Mouse (Mus musculus) hindbrain, embryonic 12.5 days (tissue): ENCODE data around the gene Adat3. TPM values are rescaled to one million over a fixed set of nuclear protein-coding genes. Genes with fewer than 3 reads are reported as not detected.
A peak's percentile ranks its signal among the peaks of the same experiment; 100 is the strongest.
"Not testable (repeated sequence)": the region's sequence is repeated elsewhere in the genome, so short reads cannot be mapped to it uniquely, and the experiment has no call there.

Experiments used
- ATAC-seq: fragments of 200-750 bp; cut with Nextera tagmentation; 2 replicates; pipeline ENCODE4 v1.8.0; 2017; ENCODE audit warnings: moderate TSS enrichment; ENCODE audit not compliant: low FRiP score
- H3K27ac ChIP-seq: fragments of 300-500 bp; sonication (generic); 2 replicates; pipeline ENCODE4 v1.5.1; 2016; ENCODE audit warnings: mild to moderate bottlenecking
- H3K27me3 ChIP-seq: fragments of 300-500 bp; sonication (generic); 2 replicates; pipeline ENCODE4 v1.6.1; 2016; ENCODE audit warnings: mild to moderate bottlenecking
- H3K36me3 ChIP-seq: fragments of 300-500 bp; sonication (generic); 2 replicates; pipeline ENCODE4 v1.6.1; 2016; ENCODE audit warnings: mild to moderate bottlenecking
- H3K4me1 ChIP-seq: fragments of 300-500 bp; sonication (generic); 2 replicates; pipeline ENCODE4 v1.6.1; 2016
- H3K4me2 ChIP-seq: fragments of 300-500 bp; sonication (generic); replicated peaks from 2 replicates; pipeline ENCODE4 v1.6.1; 2016; ENCODE audit warnings: mild to moderate bottlenecking
- H3K4me3 ChIP-seq: fragments of 300-500 bp; sonication (generic); 2 replicates; pipeline ENCODE4 v1.5.1; 2016; ENCODE audit warnings: mild to moderate bottlenecking
- H3K9ac ChIP-seq: fragments of 300-500 bp; sonication (generic); 2 replicates; pipeline ENCODE4 v1.6.1; 2016; ENCODE audit warnings: mild to moderate bottlenecking, moderate library complexity
- H3K9me3 ChIP-seq: fragments of 300-500 bp; sonication (generic); replicated peaks from 2 replicates; pipeline ENCODE4 v1.6.1; 2016; ENCODE audit warnings: mild to moderate bottlenecking
- WGBS: fragments of 180-500 bp; shearing (Covaris S2); methylation state at CpG from one replicate; pipeline ENCODE4 v1.1.7; 2016; 5-methylcytosine and 5-hydroxymethylcytosine counted together
- polyA plus RNA-seq: library from polyadenylated mRNA; unstranded; fragments of >200 nt; fragmentation: Nextera tagmentation; extraction: Ambion mirVana; gene quantifications from 2 replicates; pipeline ENCODE4 v1.2.1, GENCODE M21; 2016

The Adat3 gene
- polyA plus RNA-seq, 1 experiment from 2014 or later: 5.5 TPM

GRCm38 (mm10) chr10:80605721-80606120 lies 3.0 kb downstream of the Adat3 start, which contains the start of gene Gm49322:
Gene Gm49322 (plus strand): TSS chr10:80606021.
- ATAC-seq, H3K27me3 ChIP-seq, H3K4me2 ChIP-seq, H3K9ac ChIP-seq, H3K9me3 ChIP-seq, H3K27ac ChIP-seq: not testable (repeated sequence)
- Histone ChIP-seq H3K4me1 (peaks cover 20% of the 10 kb centered on the region), H3K36me3 (peaks cover 40% of the 10 kb centered on the region), H3K4me3 (peak within 1 kb of the TSS; percentile 3; the same call in 1 of the 2 replicates)
- 89% methylated on average over 4 of the region's 4 CpGs for WGBS

DNA sequence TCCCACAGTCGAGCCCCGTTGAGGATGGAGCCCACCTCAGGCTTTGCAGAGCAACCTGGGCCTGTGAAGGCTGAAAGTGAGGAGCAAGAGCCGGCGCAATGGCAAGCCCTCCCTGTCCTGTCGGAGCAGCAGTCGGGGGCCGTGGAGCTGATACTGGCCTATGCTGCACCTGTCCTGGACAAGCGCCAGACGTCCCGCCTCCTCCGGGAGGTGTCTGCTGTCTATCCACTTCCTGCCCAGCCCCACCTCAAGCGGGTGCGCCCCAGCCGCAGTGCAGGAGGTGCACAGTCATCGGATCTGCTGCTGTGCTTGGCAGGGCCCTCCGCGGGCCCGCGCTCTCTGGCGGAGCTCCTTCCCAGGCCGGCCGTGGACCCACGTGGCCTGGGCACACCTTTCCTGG lies 3.6 kb downstream of the Adat3 start:
- WGBS: 93% methylated on average over 23 of the region's 23 CpGs
- Histone ChIP-seq H3K4me3 (peak overlapping the region; percentile 3; the same call in 1 of the 2 replicates), H3K36me3 (peaks cover 40% of the 10 kb centered on the region), H3K9ac (no peak overlapping the region), H3K27ac (no peak overlapping the region), H3K27me3 (no peaks in the 10 kb centered on the region), H3K4me2 (no peak overlapping the region), H3K9me3 (no peaks in the 10 kb centered on the region), H3K4me1 (peaks cover 20% of the 10 kb centered on the region)
- ATAC-seq: no peak

GRCm38 (mm10) chr10:80606737-80607350 lies 4.2 kb downstream of the Adat3 start:
- H3K27ac ChIP-seq: no peak overlapping the region
- H3K4me1 ChIP-seq: peaks cover 20% of the 10 kb centered on the region
- peak overlapping the region; percentile 3; the same call in 1 of the 2 replicates for H3K4me3 ChIP-seq
- peaks cover 41% of the 10 kb centered on the region for H3K36me3 ChIP-seq
- 94% methylated on average over 34 of the region's 34 CpGs for WGBS
- ATAC-seq: no peak
- H3K27me3 ChIP-seq: no peaks in the 10 kb centered on the region
- no peaks in the 10 kb centered on the region for H3K9me3 ChIP-seq
- H3K9ac ChIP-seq: no peak overlapping the region
- H3K4me2 ChIP-seq: no peak overlapping the region

DNA sequence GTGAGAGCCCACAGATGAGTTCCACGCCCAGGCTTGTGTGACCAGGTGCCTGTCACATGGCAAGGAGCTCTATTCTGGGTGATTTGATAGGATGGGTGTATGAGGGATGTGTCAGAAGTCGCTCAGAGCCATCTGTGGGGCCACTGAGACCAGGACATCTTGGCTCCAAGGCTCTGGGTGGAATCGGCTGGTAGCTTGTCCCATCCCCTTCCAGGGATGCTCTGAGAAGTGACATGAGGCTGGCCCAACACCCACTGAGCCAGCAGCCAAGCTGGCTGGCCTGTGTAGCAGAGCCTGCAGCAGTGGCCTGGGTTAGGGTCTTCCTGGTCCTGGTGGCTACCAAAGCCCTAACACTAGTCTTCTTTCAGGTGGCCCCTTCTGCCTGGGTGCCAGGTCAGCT lies 5.8 kb downstream of the Adat3 start:
- ATAC-seq: no peak
- H3K9me3 ChIP-seq: no peaks in the 10 kb centered on the region
- H3K4me2 ChIP-seq: no peak overlapping the region
- H3K36me3 ChIP-seq: peaks cover 51% of the 10 kb centered on the region
- 93% methylated on average over 3 of the region's 3 CpGs for WGBS
- H3K4me1 ChIP-seq: peaks cover 14% of the 10 kb centered on the region
- H3K27me3 ChIP-seq: no peaks in the 10 kb centered on the region
- H3K27ac ChIP-seq: no peak overlapping the region
- peak overlapping the region; percentile 14; the same call in 1 of the 2 replicates for H3K9ac ChIP-seq
- no peak overlapping the region for H3K4me3 ChIP-seq

DNA sequence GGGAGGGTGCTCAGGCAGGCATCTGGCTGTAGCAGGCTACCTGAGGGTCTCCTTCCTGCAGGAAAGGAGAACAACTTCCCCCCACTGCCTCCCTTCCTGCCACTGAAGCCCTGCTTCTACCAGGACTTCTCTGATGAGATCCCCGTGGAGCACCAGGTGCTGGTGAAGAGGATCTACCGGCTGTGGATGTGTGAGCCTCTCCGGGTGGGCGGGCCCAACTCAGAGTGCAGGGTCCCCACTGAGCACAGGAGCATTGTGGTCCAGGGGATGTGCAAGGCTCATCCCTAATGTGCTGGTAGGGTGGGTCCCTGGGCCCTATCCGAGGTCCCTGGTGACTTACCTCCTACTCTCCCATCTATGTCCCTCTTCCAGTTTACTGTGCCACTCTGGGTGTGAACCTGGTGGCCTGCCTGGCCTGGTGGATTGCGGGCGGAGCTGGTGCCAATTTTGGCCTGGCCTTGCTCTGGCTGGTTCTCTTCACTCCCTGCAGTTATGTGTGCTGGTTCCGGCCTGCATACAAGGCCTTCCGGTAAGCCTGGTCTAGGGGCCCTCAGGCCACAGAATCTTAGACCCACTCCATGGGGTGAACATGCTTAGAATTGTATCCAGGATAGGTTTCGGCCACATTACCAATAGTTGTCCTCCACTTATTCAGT lies 6.7 kb downstream of the Adat3 start:
- ATAC-seq: no peak
- Histone ChIP-seq H3K27ac (no peak overlapping the region), H3K36me3 (peaks cover 59% of the 10 kb centered on the region), H3K4me2 (no peak overlapping the region), H3K4me3 (no peak overlapping the region), H3K9me3 (no peaks in the 10 kb centered on the region), H3K27me3 (no peaks in the 10 kb centered on the region), H3K4me1 (peaks cover 5% of the 10 kb centered on the region; the same call in 1 of the 2 replicates), H3K9ac (no peak overlapping the region)
- 88% methylated on average over 10 of the region's 10 CpGs for WGBS

- H3K9ac ChIP-seq: no peak overlapping the region; the same call in 1 of the 2 replicates
- H3K27ac ChIP-seq: no peak overlapping the region
- no peaks in the 10 kb centered on the region for H3K9me3 ChIP-seq
- H3K4me3 ChIP-seq: no peak overlapping the region
- peaks cover 68% of the 10 kb centered on the region for H3K36me3 ChIP-seq
- H3K4me1 ChIP-seq: no peaks in the 10 kb centered on the region
- ATAC-seq: no peak
- H3K27me3 ChIP-seq: no peaks in the 10 kb centered on the region
- WGBS: 94% methylated on average over 9 of the region's 9 CpGs
- no peak overlapping the region for H3K4me2 ChIP-seq
These were observed 7.6 kb downstream of the Adat3 start for GRCm38 (mm10) chr10:80610116-80610785.

GRCm38 (mm10) chr10:80611024-80611423 lies 8.3 kb downstream of the Adat3 start:
- 86% methylated on average over 4 of the region's 4 CpGs for WGBS
- ATAC-seq: no peak

DNA sequence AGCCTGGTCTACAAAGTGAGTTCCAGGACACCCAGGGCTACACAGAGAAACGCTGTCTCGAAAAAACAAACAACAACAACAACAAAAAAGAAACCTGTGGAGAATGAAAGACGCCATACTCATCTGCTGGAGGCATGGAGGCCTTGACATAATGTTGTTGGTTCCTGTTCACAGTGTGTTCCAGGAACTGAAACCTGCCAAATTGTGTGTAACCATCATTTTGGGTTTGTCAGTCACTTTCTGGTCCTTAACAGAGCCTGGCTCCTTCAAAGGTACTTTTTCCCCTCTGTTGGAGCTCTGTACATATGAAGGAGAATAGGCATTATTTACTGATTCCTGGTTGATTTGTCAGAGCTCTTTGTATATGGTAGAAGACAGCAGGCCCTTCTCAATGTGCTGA lies 9.2 kb downstream of the Adat3 start:
- Histone ChIP-seq H3K4me3 (no peak overlapping the region), H3K27me3 (no peaks in the 10 kb centered on the region), H3K36me3 (peaks cover 73% of the 10 kb centered on the region), H3K4me1 (no peaks in the 10 kb centered on the region), H3K4me2 (no peak overlapping the region), H3K9me3 (no peaks in the 10 kb centered on the region), H3K9ac (no peak overlapping the region), H3K27ac (no peak overlapping the region)
- WGBS: 93% methylated on average over 3 of the region's 3 CpGs
- ATAC-seq: no peak

More at GRCm38 (mm10) chr10:80611024-80611423, 8.3 kb downstream of the Adat3 start:
- H3K27me3 ChIP-seq: no peaks in the 10 kb centered on the region
- H3K36me3 ChIP-seq: peaks cover 76% of the 10 kb centered on the region
- no peak overlapping the region for H3K4me3 ChIP-seq
- no peak overlapping the region for H3K4me2 ChIP-seq
- no peak overlapping the region for H3K27ac ChIP-seq
- no peaks in the 10 kb centered on the region for H3K4me1 ChIP-seq
- no peaks in the 10 kb centered on the region for H3K9me3 ChIP-seq
- H3K9ac ChIP-seq: no peak overlapping the region

DNA sequence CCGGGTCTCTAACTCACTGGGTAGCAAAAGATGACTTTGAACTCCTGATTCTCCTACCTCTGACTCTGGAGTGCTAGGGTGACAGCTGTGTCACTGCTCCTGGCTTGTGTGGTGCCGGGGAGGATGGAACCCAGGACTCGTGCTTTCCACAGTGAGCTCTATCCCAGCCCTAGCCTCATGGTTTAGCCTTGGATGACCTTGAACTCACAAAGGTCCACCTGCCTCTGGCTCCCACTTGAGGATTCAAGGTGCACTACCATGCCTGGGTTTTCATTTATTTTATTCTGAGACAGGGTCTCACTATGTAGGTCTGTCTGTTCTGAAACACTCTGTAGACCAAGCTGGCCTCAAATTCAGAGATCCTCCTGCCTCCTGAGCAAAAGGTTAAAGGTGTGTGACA lies 11.1 kb downstream of the Adat3 start:
- no peaks in the 10 kb centered on the region for H3K27me3 ChIP-seq
- 84% methylated on average over 3 of the region's 3 CpGs for WGBS
- no peak overlapping the region for H3K27ac ChIP-seq
- no peak overlapping the region for H3K4me2 ChIP-seq
- H3K36me3 ChIP-seq: peaks cover 54% of the 10 kb centered on the region
- no peak overlapping the region for H3K4me3 ChIP-seq
- H3K9me3 ChIP-seq: no peaks in the 10 kb centered on the region
- no peaks in the 10 kb centered on the region for H3K4me1 ChIP-seq
- no peak overlapping the region for H3K9ac ChIP-seq
- no peak for ATAC-seq

DNA sequence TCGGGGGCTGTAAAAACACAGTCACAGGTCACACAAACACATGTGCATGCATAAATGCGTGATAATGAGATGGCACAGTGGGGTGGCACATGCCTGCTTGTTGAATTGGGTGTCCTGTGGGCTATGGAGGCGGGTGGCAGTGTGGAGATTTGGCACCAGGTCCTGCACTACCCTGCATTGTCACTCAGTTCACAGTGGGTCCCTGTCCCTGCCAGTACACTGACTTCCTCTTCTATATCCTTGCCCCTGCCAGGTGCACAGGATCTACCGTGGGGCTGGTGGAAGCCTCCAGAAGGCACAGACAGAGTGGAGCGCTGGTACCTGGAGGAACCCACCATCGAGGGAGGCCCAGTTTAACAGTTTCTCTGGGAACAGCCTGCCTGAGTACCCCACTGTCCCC lies 11.7 kb downstream of the Adat3 start:
- Histone ChIP-seq H3K27me3 (no peaks in the 10 kb centered on the region), H3K4me1 (no peaks in the 10 kb centered on the region), H3K4me3 (no peak overlapping the region), H3K9ac (no peak overlapping the region), H3K36me3 (peaks cover 49% of the 10 kb centered on the region), H3K9me3 (no peaks in the 10 kb centered on the region), H3K27ac (no peak overlapping the region), H3K4me2 (no peak overlapping the region)
- WGBS: 90% methylated on average over 6 of the region's 6 CpGs
- no peak for ATAC-seq

GRCm38 (mm10) chr10:80618181-80618580 lies 15.5 kb downstream of the Adat3 start:
- no peak overlapping the region for H3K4me3 ChIP-seq
- ATAC-seq: no peak
- H3K36me3 ChIP-seq: peaks cover 33% of the 10 kb centered on the region
- WGBS: 80% methylated on average over 9 of the region's 9 CpGs
- no peak overlapping the region for H3K4me2 ChIP-seq
- no peaks in the 10 kb centered on the region for H3K9me3 ChIP-seq
- H3K9ac ChIP-seq: no peak overlapping the region
- H3K4me1 ChIP-seq: peaks cover 9% of the 10 kb centered on the region
- H3K27me3 ChIP-seq: no peaks in the 10 kb centered on the region
- H3K27ac ChIP-seq: no peak overlapping the region

- WGBS: 31% methylated on average over 8 of the region's 8 CpGs
These were observed 17.0 kb downstream of the Adat3 start for GRCm38 (mm10) chr10:80619465-80620244.

More at GRCm38 (mm10) chr10:80619465-80620244, 17.0 kb downstream of the Adat3 start:
- H3K27me3 ChIP-seq: no peaks in the 10 kb centered on the region
- peaks cover 24% of the 10 kb centered on the region for H3K4me1 ChIP-seq
- H3K36me3 ChIP-seq: peaks cover 19% of the 10 kb centered on the region
- H3K9me3 ChIP-seq: no peaks in the 10 kb centered on the region
- H3K4me2 ChIP-seq: no peak overlapping the region
- no peak overlapping the region for H3K4me3 ChIP-seq
- no peak overlapping the region for H3K27ac ChIP-seq
- H3K9ac ChIP-seq: no peak overlapping the region
- ATAC-seq: no peak
